Mouse (Mus musculus): Measurements from ENCODE around the gene Nlgn1. TPM values are rescaled to one million over a fixed set of nuclear protein-coding genes. Genes with fewer than 3 reads are reported as not detected.
A peak's percentile ranks its signal among the peaks of the same experiment; 100 is the strongest.

Nlgn1 gene
- polyA plus RNA-seq (2015; fragmentation: Nextera tagmentation; extraction: Ambion mirVana), result 16.9 and 18.6 TPM in 2 replicates

DNA sequence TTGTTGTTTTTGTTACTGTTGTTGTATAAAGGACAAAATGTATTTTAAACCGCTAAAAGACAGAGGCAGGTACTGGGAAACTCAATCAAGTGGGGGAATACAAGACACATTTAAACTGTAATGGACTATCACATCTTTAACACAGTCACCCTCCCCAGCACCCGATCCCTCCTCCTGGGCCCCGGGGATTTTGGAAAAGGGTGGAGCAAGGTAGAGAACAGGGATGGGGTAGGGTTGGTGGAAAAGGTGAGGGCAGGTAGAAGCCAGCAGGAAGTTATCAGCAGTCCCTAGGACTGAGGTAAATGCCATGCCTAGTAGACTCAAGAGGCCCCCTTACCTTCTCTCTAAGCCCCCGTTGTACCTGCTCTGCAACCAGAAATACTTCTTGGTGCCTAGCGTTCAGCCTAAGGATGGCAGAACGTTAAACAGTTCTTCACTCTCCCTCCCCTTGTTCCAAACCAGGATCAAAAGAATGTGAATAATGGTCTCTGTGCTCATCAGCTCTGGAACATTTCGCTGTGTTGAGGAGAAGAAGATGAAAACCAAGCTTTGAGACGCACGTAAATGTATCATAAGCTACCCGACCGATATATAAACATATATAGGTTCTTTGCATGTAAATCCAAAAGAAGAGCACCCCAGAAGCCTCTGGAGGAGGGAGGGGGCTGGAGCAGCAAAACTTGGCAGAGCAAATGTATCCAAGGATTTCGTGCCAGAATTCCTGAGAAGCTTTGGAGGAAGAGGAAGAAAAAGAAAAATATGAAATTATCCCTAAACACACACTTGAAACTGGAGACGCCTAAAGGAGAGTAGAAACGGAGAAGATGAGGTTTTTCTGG lies at the start of gene Nlgn1:
TSS of gene Nlgn1 (minus strand) at position 61 of the 839 bp plus-strand sequence.
- Histone ChIP-seq H3K9me3 (no peaks in the 10 kb centered on the region), H3K36me3 (no peaks in the 10 kb centered on the region), H3K4me3 (replicated peaks) (peak within 1 kb of the TSS; percentile 69), H3K27me3 (peaks cover 9% of the 10 kb centered on the region; the same call in 1 of the 2 replicates), H3K4me2 (replicated peaks) (peak within 1 kb of the TSS; percentile 91), H3K4me1 (replicated peaks) (peaks cover 21% of the 10 kb centered on the region), H3K9ac (replicated peaks) (peak within 1 kb of the TSS; percentile 81), H3K27ac (peak within 1 kb of the TSS; percentile 88)
- 0 out of 2 replicates have a peak, but pooled peaks have one; percentile 12 for ATAC-seq
- under 1% methylated on average over 14 of the region's 14 CpGs for WGBS

DNA sequence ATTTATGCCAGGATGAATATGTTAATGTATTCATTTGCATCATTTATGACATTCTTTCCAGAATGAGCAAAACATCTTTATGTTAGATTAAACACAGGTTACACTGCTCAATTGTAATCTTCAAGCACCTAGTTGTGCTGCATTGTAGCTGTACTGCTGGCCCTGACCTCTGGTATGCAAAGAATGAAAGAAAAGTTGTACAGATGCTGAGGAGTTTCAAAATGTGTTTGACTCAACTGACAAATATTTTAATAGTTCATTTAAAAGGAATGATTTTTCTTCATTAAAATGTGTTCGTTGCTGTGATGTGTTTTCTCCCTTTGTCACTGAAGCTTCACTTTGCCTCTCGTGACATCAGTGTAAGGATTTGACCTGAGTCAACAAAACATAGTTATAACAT lies 46.0 kb upstream of the Nlgn1 start:
- no peaks in the 10 kb centered on the region for H3K27me3 ChIP-seq
- H3K9me3 ChIP-seq, result no peaks in the 10 kb centered on the region
- no peak overlapping the region for H3K4me2 ChIP-seq (replicated peaks)
- no peaks in the 10 kb centered on the region for H3K4me1 ChIP-seq (replicated peaks)
- no peak for ATAC-seq
- H3K36me3 ChIP-seq, result no peaks in the 10 kb centered on the region
- 92% methylated on average over 2 of the region's 2 CpGs for WGBS
- H3K9ac ChIP-seq (replicated peaks), result no peak overlapping the region
- H3K4me3 ChIP-seq (replicated peaks), result no peak overlapping the region
- H3K27ac ChIP-seq, result no peak overlapping the region

DNA sequence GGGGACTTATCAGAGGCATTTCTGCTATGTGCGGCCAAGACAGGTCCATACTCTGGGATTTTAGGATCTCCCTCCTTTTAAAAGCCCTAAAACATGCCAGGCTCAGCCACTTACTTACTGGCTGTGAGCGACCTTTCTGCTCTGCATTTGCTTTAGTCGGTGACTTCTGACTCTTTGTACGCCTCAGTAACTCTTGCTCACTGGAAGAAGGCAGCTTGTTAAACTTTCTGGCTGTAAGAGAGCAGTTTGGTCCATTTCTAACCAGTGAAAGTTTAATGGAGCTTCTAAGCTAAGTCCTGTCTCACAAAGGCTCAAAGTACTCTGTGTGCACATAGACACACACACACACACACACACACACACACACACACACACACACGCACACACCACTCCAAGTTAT lies 22.8 kb upstream of the Nlgn1 start:
- 71% methylated on average over 5 of the region's 5 CpGs for WGBS
- Histone ChIP-seq H3K4me2 (replicated peaks) (no peak overlapping the region), H3K36me3 (no peaks in the 10 kb centered on the region), H3K9ac (replicated peaks) (no peak overlapping the region), H3K27ac (no peak overlapping the region), H3K9me3 (no peaks in the 10 kb centered on the region), H3K4me1 (replicated peaks) (no peaks in the 10 kb centered on the region), H3K27me3 (no peaks in the 10 kb centered on the region), H3K4me3 (replicated peaks) (no peak overlapping the region)
- no peak for ATAC-seq

DNA sequence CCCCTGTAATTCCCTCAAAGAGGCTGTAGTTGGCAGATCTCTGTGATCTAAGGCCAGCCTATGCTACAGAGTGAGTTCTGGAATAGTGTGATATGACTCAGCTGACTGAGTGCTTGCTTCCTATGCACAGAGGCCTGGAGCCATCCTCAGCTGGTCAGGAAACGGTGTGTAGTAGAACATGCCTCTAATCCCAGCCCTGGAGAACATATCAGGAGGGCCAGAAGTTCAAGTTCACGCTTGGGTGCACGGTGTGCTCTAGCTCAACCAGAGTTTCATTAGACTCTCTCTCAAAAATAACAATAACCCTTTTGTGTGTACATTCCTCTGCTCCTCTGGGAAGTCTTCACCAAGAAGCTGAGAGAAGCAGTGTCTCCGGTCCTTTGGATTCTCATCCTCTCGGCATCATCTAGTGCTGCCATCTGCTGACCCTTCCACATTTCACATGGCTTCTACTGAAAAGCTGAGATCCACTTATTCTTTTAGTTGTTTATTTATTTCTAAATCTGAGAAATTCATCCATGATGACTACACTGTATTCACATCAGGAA lies 22.3 kb upstream of the Nlgn1 start:
- Histone ChIP-seq H3K4me2 (replicated peaks) (no peak overlapping the region), H3K27me3 (no peaks in the 10 kb centered on the region), H3K9ac (replicated peaks) (no peak overlapping the region), H3K4me1 (replicated peaks) (no peaks in the 10 kb centered on the region), H3K27ac (no peak overlapping the region), H3K9me3 (no peaks in the 10 kb centered on the region), H3K4me3 (replicated peaks) (no peak overlapping the region), H3K36me3 (no peaks in the 10 kb centered on the region)
- 82% methylated on average over 5 of the region's 5 CpGs for WGBS
- no peak for ATAC-seq

DNA sequence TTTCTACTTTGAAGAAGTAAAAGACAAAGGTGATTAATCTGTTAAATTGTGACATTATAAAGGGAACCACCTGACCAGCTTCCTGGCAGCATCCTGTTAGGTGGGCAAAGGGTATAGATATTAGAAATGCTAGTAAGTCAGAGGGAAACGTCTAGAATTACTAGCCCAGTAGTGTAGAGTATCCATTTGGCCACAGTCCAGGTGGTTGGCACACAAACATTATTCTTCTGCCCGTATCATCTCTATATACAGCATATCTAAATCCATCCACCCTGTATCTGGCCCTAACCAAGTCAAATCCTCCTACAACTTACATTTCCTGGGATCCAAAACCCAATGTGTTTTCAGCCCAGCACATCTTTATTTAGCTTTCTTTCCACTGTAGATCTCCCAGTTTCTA lies 5.2 kb upstream of the Nlgn1 start:
- ATAC-seq, result no peak
- Histone ChIP-seq H3K4me3 (replicated peaks) (no peak overlapping the region), H3K4me2 (replicated peaks) (no peak overlapping the region), H3K4me1 (replicated peaks) (peaks cover 8% of the 10 kb centered on the region), H3K9ac (replicated peaks) (no peak overlapping the region), H3K9me3 (no peaks in the 10 kb centered on the region), H3K27ac (no peak overlapping the region), H3K36me3 (no peaks in the 10 kb centered on the region), H3K27me3 (peaks cover 6% of the 10 kb centered on the region; the same call in 1 of the 2 replicates)
- WGBS, result 94% methylated on average over 2 of the region's 2 CpGs

DNA sequence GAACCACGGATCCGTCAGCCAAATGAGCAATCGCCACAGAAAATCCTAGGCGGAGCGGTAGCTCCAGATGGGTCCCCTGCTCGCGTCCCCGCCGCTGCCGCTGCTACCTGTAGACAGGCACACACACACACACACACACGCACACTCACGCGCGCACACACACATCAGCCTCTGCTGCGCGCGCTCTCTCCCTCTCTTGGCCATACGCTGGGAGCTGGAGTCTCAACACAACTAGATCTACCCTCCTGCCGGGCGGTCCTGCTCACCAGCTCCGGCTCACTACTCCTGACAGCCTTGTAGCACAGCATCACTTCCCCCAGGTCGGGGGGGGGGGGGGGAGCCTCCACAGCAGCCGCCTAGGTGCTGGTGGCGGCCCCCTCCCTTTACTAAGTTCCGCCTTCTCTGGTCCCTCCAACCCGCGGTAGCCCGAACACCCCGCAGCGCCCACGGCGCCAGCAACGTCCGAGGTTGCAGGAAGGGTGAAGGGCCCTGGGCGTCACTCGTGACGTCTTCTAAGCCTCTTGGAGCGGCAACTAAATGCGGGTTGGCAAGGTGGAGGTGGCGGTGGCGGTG lies 1.1 kb upstream of the Nlgn1 start:
- H3K9me3 ChIP-seq, result no peaks in the 10 kb centered on the region
- 0 out of 2 replicates have a peak overlapping the region, but pooled peaks have one; percentile 11 for H3K27ac ChIP-seq
- peak overlapping the region; percentile 69 for H3K4me3 ChIP-seq (replicated peaks)
- under 1% methylated on average over 37 of the region's 41 CpGs for WGBS
- no peaks in the 10 kb centered on the region for H3K36me3 ChIP-seq
- peaks cover 21% of the 10 kb centered on the region for H3K4me1 ChIP-seq (replicated peaks)
- peaks cover 9% of the 10 kb centered on the region; the same call in 1 of the 2 replicates for H3K27me3 ChIP-seq
- ATAC-seq, result peak; percentile 73
- peak overlapping the region; percentile 91 for H3K4me2 ChIP-seq (replicated peaks)
- H3K9ac ChIP-seq (replicated peaks), result peak overlapping the region; percentile 78

DNA sequence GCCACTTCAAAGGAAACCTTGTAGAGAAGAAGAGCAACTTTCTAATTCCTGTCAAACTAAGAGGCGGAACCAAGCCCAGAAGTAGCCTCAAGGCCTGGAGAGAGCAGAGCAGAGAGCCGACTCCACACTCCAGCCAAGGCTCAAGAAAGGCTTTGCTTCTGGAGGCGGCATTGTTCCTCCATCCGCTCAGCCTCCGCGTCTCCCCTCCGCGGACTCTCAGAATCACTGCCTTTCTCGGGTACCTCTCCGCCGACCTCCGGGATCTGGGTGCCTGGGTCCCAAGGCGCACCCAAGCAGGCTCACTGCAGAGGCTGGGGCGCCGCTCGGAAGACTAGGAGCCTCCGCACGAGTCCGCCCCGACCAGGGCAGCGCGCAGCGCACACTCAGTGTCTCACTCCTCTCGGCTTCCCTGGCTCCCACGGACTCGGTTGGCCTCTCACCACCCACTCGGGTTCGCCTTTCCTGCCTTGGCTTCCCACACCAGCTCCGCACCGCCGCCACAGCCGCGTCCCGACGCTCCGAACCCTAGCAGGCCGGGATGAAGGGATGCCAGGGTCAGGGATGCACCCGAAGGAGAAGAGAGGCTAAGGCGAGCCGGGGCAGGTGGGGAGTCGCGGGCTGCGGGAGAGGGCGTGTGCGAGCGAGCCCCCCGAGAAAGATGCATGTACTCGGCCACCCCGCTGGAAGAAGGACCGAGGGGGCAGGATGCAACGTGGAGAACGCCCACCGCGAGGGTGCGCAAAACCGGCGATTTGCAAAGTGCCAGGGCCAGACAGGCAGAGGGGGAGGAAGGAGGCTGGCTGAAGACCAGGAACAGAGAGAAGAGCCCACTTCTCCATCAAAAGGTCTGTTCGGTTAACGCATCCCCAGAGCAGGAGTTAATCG lies 841 bp downstream of the Nlgn1 start:
- peak; percentile 84 for ATAC-seq
- H3K9ac ChIP-seq (replicated peaks), result peak overlapping the region; percentile 81
- WGBS, result under 1% methylated on average over 60 of the region's 60 CpGs
- H3K4me2 ChIP-seq (replicated peaks), result peak overlapping the region; percentile 91
- H3K27me3 ChIP-seq, result peaks cover 9% of the 10 kb centered on the region; the same call in 1 of the 2 replicates
- no peaks in the 10 kb centered on the region for H3K9me3 ChIP-seq
- peak overlapping the region; percentile 88 for H3K27ac ChIP-seq
- H3K4me3 ChIP-seq (replicated peaks), result peak overlapping the region; percentile 69
- H3K4me1 ChIP-seq (replicated peaks), result peaks cover 21% of the 10 kb centered on the region
- H3K36me3 ChIP-seq, result no peaks in the 10 kb centered on the region

DNA sequence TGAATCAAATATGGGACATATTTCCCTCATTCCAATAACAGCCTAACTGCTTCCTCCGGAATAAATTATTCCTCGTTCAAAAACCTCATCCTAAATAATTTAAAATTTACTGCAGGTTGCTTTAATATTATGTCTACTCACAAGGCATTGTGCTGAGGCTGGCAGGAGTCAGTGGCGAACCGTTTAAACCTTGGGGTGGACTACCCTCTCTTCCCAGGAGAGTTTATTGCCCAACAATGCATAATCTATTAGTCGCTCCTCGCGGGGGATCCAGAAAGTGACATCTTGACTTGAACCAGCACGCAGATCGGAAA lies 1.4 kb downstream of the Nlgn1 start:
- no peaks in the 10 kb centered on the region for H3K9me3 ChIP-seq
- peak overlapping the region; percentile 88 for H3K27ac ChIP-seq
- H3K9ac ChIP-seq (replicated peaks), result peak overlapping the region; percentile 81
- peak overlapping the region; percentile 91 for H3K4me2 ChIP-seq (replicated peaks)
- H3K4me3 ChIP-seq (replicated peaks), result peak overlapping the region; percentile 69
- WGBS, result 5% methylated on average over 9 of the region's 9 CpGs
- no peaks in the 10 kb centered on the region for H3K36me3 ChIP-seq
- H3K4me1 ChIP-seq (replicated peaks), result peaks cover 21% of the 10 kb centered on the region
- ATAC-seq, result peak; percentile 41
- H3K27me3 ChIP-seq, result peaks cover 9% of the 10 kb centered on the region; the same call in 1 of the 2 replicates

DNA sequence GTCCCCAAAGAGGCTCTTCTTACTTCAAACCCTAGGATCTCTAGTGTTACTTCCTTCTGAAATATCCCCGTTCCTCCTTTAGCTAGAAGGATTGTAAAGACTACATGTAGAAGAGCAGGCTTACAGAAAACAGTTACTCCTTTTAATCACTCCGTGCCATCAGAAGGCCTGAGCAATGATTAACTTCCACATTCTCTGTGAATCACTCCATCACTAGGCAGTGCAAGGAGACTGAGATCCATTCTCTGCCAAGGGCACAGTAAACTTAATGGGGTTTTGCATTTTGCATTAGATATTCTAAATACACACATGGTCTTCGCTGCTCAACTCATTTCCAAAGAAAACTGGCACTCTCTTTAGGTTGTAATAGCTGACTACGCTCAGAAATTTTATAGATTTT lies 2.2 kb downstream of the Nlgn1 start:
- H3K4me3 ChIP-seq (replicated peaks), result peak overlapping the region; percentile 30
- H3K27me3 ChIP-seq, result peaks cover 9% of the 10 kb centered on the region; the same call in 1 of the 2 replicates
- H3K4me1 ChIP-seq (replicated peaks), result peaks cover 21% of the 10 kb centered on the region
- H3K9ac ChIP-seq (replicated peaks), result no peak overlapping the region
- peak overlapping the region; percentile 91 for H3K4me2 ChIP-seq (replicated peaks)
- 69% methylated on average over 4 of the region's 4 CpGs for whole genome bisulfite sequencing
- no peak for ATAC-seq
- no peaks in the 10 kb centered on the region for H3K36me3 ChIP-seq
- no peaks in the 10 kb centered on the region for H3K9me3 ChIP-seq
- H3K27ac ChIP-seq, result no peak overlapping the region

DNA sequence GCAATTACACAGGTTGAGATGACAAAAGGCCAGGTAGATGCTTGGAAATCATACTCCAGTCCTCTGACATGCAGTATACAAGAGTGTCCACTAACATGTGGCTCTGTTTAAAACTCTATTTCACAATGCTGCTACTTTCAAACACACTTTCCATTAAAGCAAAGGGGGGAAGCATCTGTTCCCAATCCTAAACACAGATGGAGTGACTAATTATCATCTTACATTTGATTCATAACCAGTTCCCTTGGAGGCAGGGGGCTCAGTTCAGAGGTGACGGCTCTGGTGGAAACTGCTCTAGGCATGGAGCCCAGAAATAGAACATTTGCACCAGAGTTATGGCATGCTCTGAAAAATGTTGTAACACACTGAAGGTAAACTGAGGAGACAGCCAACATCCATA lies 7.8 kb downstream of the Nlgn1 start:
- Histone ChIP-seq H3K9me3 (no peaks in the 10 kb centered on the region), H3K9ac (replicated peaks) (no peak overlapping the region), H3K36me3 (no peaks in the 10 kb centered on the region), H3K4me2 (replicated peaks) (no peak overlapping the region), H3K4me3 (replicated peaks) (no peak overlapping the region), H3K27ac (no peak overlapping the region), H3K4me1 (replicated peaks) (no peaks in the 10 kb centered on the region; the same call in 1 of the 2 replicates), H3K27me3 (0 out of 2 replicates have a peak, but pooled peaks cover under 1% of the 10 kb centered on the region)
- ATAC-seq, result no peak
- 69% methylated on average over 1 of the region's 1 CpGs for WGBS

DNA sequence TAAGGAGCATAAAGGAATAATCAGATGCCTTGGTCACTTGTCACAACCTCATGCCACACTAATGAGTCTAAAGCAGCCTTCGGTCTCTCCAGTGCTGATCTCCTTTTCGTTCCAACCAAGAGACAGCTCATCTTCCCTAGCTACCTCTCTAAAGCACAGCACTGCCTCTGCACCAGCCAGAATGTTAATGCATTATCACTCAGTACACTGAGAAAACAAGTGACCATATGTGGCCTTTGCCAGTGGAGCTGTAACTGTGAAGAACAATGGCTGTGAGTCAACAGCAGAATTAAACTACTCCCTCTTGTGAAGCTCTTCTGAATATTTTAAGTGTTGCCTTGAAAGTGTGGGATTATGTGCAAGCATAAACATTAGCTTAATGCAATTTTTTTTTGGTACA lies 14.9 kb downstream of the Nlgn1 start:
- Histone ChIP-seq H3K27me3 (no peaks in the 10 kb centered on the region), H3K9ac (replicated peaks) (no peak overlapping the region), H3K4me3 (replicated peaks) (no peak overlapping the region), H3K4me2 (replicated peaks) (no peak overlapping the region), H3K9me3 (no peaks in the 10 kb centered on the region), H3K27ac (no peak overlapping the region), H3K36me3 (no peaks in the 10 kb centered on the region), H3K4me1 (replicated peaks) (no peaks in the 10 kb centered on the region; the same call in 1 of the 2 replicates)
- WGBS, result 50% methylated on average over 2 of the region's 2 CpGs
- no peak for ATAC-seq
